Mouse (Mus musculus) hematopoietic multipotent progenitor cell, adult 10-12 weeks (in vitro differentiated cells): Measurements from ENCODE around the gene Aloxe3. TPM values are rescaled to one million over a fixed set of nuclear protein-coding genes. Genes with fewer than 3 reads are reported as not detected.

Experiments used
- polyA plus RNA-seq: library from polyadenylated mRNA; stranded (reverse); fragments of >175 nt; gene quantifications from 2 replicates; pipeline ENCODE4 v1.2.3, GENCODE M21; 2012; ENCODE audit warnings: low replicate concordance

Aloxe3 gene
- 0.05 and 0.07 TPM in 2 replicates for polyA plus RNA-seq

GRCm38 (mm10) chr11:69125852-69125918 lies at the start of gene Aloxe3:
Gene Aloxe3, plus strand, starts transcription at chr11:69125896.

GRCm38 (mm10) chr11:69088103-69088855 lies 37.4 kb upstream of the Aloxe3 start, which contains the start of gene Vamp2:
Gene Vamp2, plus strand, starts transcription at chr11:69088490.

GRCm38 (mm10) chr11:69094697-69095429 lies 30.8 kb upstream of the Aloxe3 start, which contains the start of gene Per1:
Gene Per1, plus strand, starts transcription at chr11:69095217.

GRCm38 (mm10) chr11:69120221-69121000 lies 5.3 kb upstream of the Aloxe3 start, which contains the start of gene Hes7:
Gene Hes7, plus strand, starts transcription at chr11:69120404.

GRCm38 (mm10) chr11:69122336-69122951 lies 3.3 kb upstream of the Aloxe3 start, which contains the start of gene 9130213A22Rik:
Gene 9130213A22Rik, minus strand, starts transcription at chr11:69122589.

GRCm38 (mm10) chr11:69156800-69157199 lies 31.1 kb downstream of the Aloxe3 start, which contains the start of gene Alox12b:
Gene Alox12b, plus strand, starts transcription at chr11:69156989.

GRCm38 (mm10) chr11:69197743-69198142 lies 72.0 kb downstream of the Aloxe3 start, which contains the start of gene Alox8:
Gene Alox8, minus strand, starts transcription at chr11:69197843.

Other genes with a start within 250 kb of the Aloxe3 start
- gene Rnf222, start 237.3 kb upstream of the Aloxe3 start, polyA plus RNA-seq = not detected in 2 replicates
- gene Rpl26, start 224.3 kb upstream of the Aloxe3 start, polyA plus RNA-seq = 7.7 and 20.4 TPM in 2 replicates
- not detected in 2 replicates for gene Odf4, start 198.8 kb upstream of the Aloxe3 start, polyA plus RNA-seq
- 0.17 and 1.4 TPM in 2 replicates for gene Arhgef15, start 168.4 kb upstream of the Aloxe3 start, polyA plus RNA-seq
- 3.6 and 3.7 TPM in 2 replicates for gene Slc25a35, start 157.8 kb upstream of the Aloxe3 start, polyA plus RNA-seq
- gene Rangrf, start 150.7 kb upstream of the Aloxe3 start, polyA plus RNA-seq = 1.9 and 4.5 TPM in 2 replicates
- gene Pfas, start 117.4 kb upstream of the Aloxe3 start, polyA plus RNA-seq = 6.7 and 16.4 TPM in 2 replicates
- 18.6 and 58.1 TPM in 2 replicates for gene Ctc1, start 110.0 kb upstream of the Aloxe3 start, polyA plus RNA-seq
- 25.7 and 39.4 TPM in 2 replicates for gene Aurkb, start 80.2 kb upstream of the Aloxe3 start, polyA plus RNA-seq
- gene Borcs6, start 66.2 kb upstream of the Aloxe3 start, polyA plus RNA-seq = 35.0 and 102 TPM in 2 replicates
- gene Tmem107, start 55.1 kb upstream of the Aloxe3 start, polyA plus RNA-seq = 6.0 and 14.2 TPM in 2 replicates
- 133 and 285 TPM in 2 replicates for gene Vamp2, start 37.4 kb upstream of the Aloxe3 start, polyA plus RNA-seq
- 32.9 and 51.0 TPM in 2 replicates for gene Per1, start 30.7 kb upstream of the Aloxe3 start, polyA plus RNA-seq
- gene Hes7, start 5.5 kb upstream of the Aloxe3 start, polyA plus RNA-seq = 0.33 and 2.2 TPM in 2 replicates
- gene 9130213A22Rik, start 3.3 kb upstream of the Aloxe3 start, polyA plus RNA-seq = 0.34 and 1.3 TPM in 2 replicates
- not detected in 2 replicates for gene Alox12b, start 31.1 kb downstream of the Aloxe3 start, polyA plus RNA-seq
- 0.18 and 0.36 TPM in 2 replicates for gene Alox8, start 71.9 kb downstream of the Aloxe3 start, polyA plus RNA-seq
- 0.03 TPM in 2 replicates for gene Gucy2e, start 111.1 kb downstream of the Aloxe3 start, polyA plus RNA-seq
- gene Cntrob, start 197.9 kb downstream of the Aloxe3 start, polyA plus RNA-seq = 16.1 and 37.7 TPM in 2 replicates
- gene Trappc1, start 198.1 kb downstream of the Aloxe3 start, polyA plus RNA-seq = 7.2 and 10.5 TPM in 2 replicates
- 0.74 and 1.8 TPM in 2 replicates for gene Kcnab3, start 200.4 kb downstream of the Aloxe3 start, polyA plus RNA-seq
- 1.8 and 6.5 TPM in 2 replicates for gene Rnf227, start 214.6 kb downstream of the Aloxe3 start, polyA plus RNA-seq
- gene Chd3, start 243.5 kb downstream of the Aloxe3 start, polyA plus RNA-seq = 412 and 967 TPM in 2 replicates